Mouse (Mus musculus): Measurements from ENCODE around the gene Aldh18a1. TPM values are rescaled to one million over a fixed set of nuclear protein-coding genes. Genes with fewer than 3 reads are reported as not detected.
"Not testable (repeated sequence)": the region's sequence is repeated elsewhere in the genome, so short reads cannot be mapped to it uniquely, and the experiment has no call there.

Gene Aldh18a1
- total RNA-seq, 2 experiments from 2014 or later = 15.6 to 19.6 TPM

- intact Hi-C loops (cut with DNase I) = loop anchor here (10.0 kb wide), 1 partner anchor 256 kb away; no protein-coding TSS in a partner anchor
These were observed 725 bp upstream of the Aldh18a1 start for GRCm38 (mm10) chr19:40588847-40589529.

GRCm38 (mm10) chr19:40587491-40588292, 571 bp downstream of the Aldh18a1 start:
- no peak for DNase-seq
- intact Hi-C loops (cut with DNase I) = loop anchor here (10.0 kb wide), 1 partner anchor 257 kb away; no protein-coding TSS in a partner anchor

More at GRCm38 (mm10) chr19:40588847-40589529, 725 bp upstream of the Aldh18a1 start:
- peak; percentile 93 for DNase-seq

- intact Hi-C loops (cut with DNase I) = loop anchor here (10.0 kb wide), 1 partner anchor 258 kb away; no protein-coding TSS in a partner anchor
- DNase-seq = no peak
These were observed 1.4 kb downstream of the Aldh18a1 start for GRCm38 (mm10) chr19:40586908-40587307.

GRCm38 (mm10) chr19:40581662-40582061, 6.6 kb downstream of the Aldh18a1 start:
- intact Hi-C loops (cut with DNase I) = loop anchor here (10.0 kb wide), 1 partner anchor 263 kb away; no protein-coding TSS in a partner anchor

GRCm38 (mm10) chr19:40580902-40581301, 7.4 kb downstream of the Aldh18a1 start:
- intact Hi-C loops (cut with DNase I) = loop anchor here (10.0 kb wide), 1 partner anchor 264 kb away; no protein-coding TSS in a partner anchor
- DNase-seq = no peak

More at GRCm38 (mm10) chr19:40581662-40582061, 6.6 kb downstream of the Aldh18a1 start:
- DNase-seq = peak; percentile 24 to 56

GRCm38 (mm10) chr19:40575438-40575837, 12.8 kb downstream of the Aldh18a1 start:
- no peak for DNase-seq
- intact Hi-C loops (cut with DNase I) = no loop called here

- intact Hi-C loops (cut with DNase I) = no loop called here
- peak; percentile 66 to 75 for DNase-seq
These were observed 17.5 kb downstream of the Aldh18a1 start for GRCm38 (mm10) chr19:40570726-40571125.

GRCm38 (mm10) chr19:40567616-40568015, 20.6 kb downstream of the Aldh18a1 start:
- DNase-seq = peak; percentile 23 to 24
- intact Hi-C loops (cut with DNase I) = no loop called here

- intact Hi-C loops (cut with DNase I) = no loop called here
These were observed 24.2 kb downstream of the Aldh18a1 start for GRCm38 (mm10) chr19:40563880-40564645.

GRCm38 (mm10) chr19:40561521-40561920, 26.7 kb downstream of the Aldh18a1 start:
- DNase-seq; intact Hi-C loops (cut with DNase I): not testable (repeated sequence)

More at GRCm38 (mm10) chr19:40563880-40564645, 24.2 kb downstream of the Aldh18a1 start:
- DNase-seq = no peak

- no peak for DNase-seq
- intact Hi-C loops (cut with DNase I) = no loop called here
These were observed 32.2 kb downstream of the Aldh18a1 start for GRCm38 (mm10) chr19:40556029-40556428.

- DNase-seq = no peak
- intact Hi-C loops (cut with DNase I) = no loop called here
These were observed 33.1 kb downstream of the Aldh18a1 start for GRCm38 (mm10) chr19:40555136-40555535.

GRCm38 (mm10) chr19:40554343-40554742, 33.9 kb downstream of the Aldh18a1 start:
- no peak for DNase-seq
- intact Hi-C loops (cut with DNase I) = no loop called here

GRCm38 (mm10) chr19:40553849-40554248, 34.4 kb downstream of the Aldh18a1 start:
- DNase-seq = no peak
- intact Hi-C loops (cut with DNase I) = no loop called here

GRCm38 (mm10) chr19:40553014-40553789, 35.1 kb downstream of the Aldh18a1 start:
- intact Hi-C loops (cut with DNase I) = no loop called here
- DNase-seq = no peak

GRCm38 (mm10) chr19:40549516-40550135, 38.6 kb downstream of the Aldh18a1 start:
- peak in 1 of 2 experiments; percentile 36 for DNase-seq
- intact Hi-C loops (cut with DNase I) = no loop called here

- intact Hi-C loops (cut with DNase I) = no loop called here
- no peak for DNase-seq
These were observed 39.3 kb downstream of the Aldh18a1 start for GRCm38 (mm10) chr19:40548796-40549515.

- no peak for DNase-seq
- intact Hi-C loops (cut with DNase I) = no loop called here
These were observed 39.9 kb downstream of the Aldh18a1 start for GRCm38 (mm10) chr19:40548386-40548785.

- peak; percentile 72 to 81 for DNase-seq
- intact Hi-C loops (cut with DNase I) = loop anchor here (1.0 kb wide), 2 partner anchors 154 to 202 kb away; no protein-coding TSS in a partner anchor
These were observed 43.4 kb downstream of the Aldh18a1 start for GRCm38 (mm10) chr19:40544856-40545255.

Measured in heart, postnatal 10 days (tissue).